Mouse (Mus musculus) hindbrain, embryonic 16.5 days (tissue): Measurements from ENCODE around the gene Sgpp2. TPM values are rescaled to one million over a fixed set of nuclear protein-coding genes. Genes with fewer than 3 reads are reported as not detected.

ENCODE experiments used
- ATAC-seq: fragments of 200-750 bp; cut with Nextera tagmentation; 2 replicates; pipeline ENCODE4 v1.8.0; 2017; ENCODE audit warnings: moderate TSS enrichment, moderate library complexity
- H3K27ac ChIP-seq: fragments of 300-500 bp; sonication (generic); 2 replicates; pipeline ENCODE4 v1.5.1; 2014; ENCODE audit warnings: low read depth, mild to moderate bottlenecking, control low read depth, low read length, moderate library complexity
- H3K27me3 ChIP-seq: fragments of 300-500 bp; sonication (generic); replicated peaks from 2 replicates; pipeline ENCODE4 v1.6.1; 2014; ENCODE audit warnings: low read length; ENCODE audit not compliant: control insufficient read depth, insufficient read depth
- H3K36me3 ChIP-seq: fragments of 300-500 bp; sonication (generic); 2 replicates; pipeline ENCODE4 v1.6.1; 2014; ENCODE audit warnings: mild to moderate bottlenecking, low read length, moderate library complexity, mixed read lengths; ENCODE audit not compliant: control insufficient read depth, insufficient read depth
- H3K4me1 ChIP-seq: fragments of 300-500 bp; sonication (generic); 2 replicates; pipeline ENCODE4 v1.6.1; 2014; ENCODE audit warnings: low read depth, low read length; ENCODE audit not compliant: control insufficient read depth, insufficient read depth
- H3K4me2 ChIP-seq: fragments of 300-500 bp; sonication (generic); 2 replicates; pipeline ENCODE4 v1.6.1; 2014; ENCODE audit warnings: mild to moderate bottlenecking, low read length, control low read depth, moderate library complexity
- H3K4me3 ChIP-seq: fragments of 300-500 bp; sonication (generic); 2 replicates; pipeline ENCODE4 v1.5.1; 2014; ENCODE audit warnings: mild to moderate bottlenecking, low read length, control low read depth, moderate library complexity
- H3K9ac ChIP-seq: fragments of 300-500 bp; sonication (generic); 2 replicates; pipeline ENCODE4 v1.6.1; 2014; ENCODE audit warnings: low read depth, mild to moderate bottlenecking, control low read depth, low read length, moderate library complexity
- H3K9me3 ChIP-seq: fragments of 300-500 bp; sonication (generic); 2 replicates; pipeline ENCODE4 v1.6.1; 2014; ENCODE audit warnings: mild to moderate bottlenecking, low read length, moderate library complexity; ENCODE audit not compliant: control insufficient read depth
- WGBS: fragments of 180-500 bp; shearing (Covaris S2); extraction: QIAGEN DNeasy Blood & Tissue Kit; methylation state at CpG from one replicate; pipeline ENCODE4 v1.1.7; 2014; 5-methylcytosine and 5-hydroxymethylcytosine counted together
- polyA plus RNA-seq: library from polyadenylated mRNA; unstranded; fragments of >200 nt; fragmentation: Nextera tagmentation; extraction: Ambion mirVana; gene quantifications from 2 replicates; pipeline ENCODE4 v1.2.1, GENCODE M21; 2015

Gene Sgpp2
- polyA plus RNA-seq, 1 experiment from 2014 or later, result 2.7 TPM

- peak overlapping the region; percentile 55 for H3K4me3 ChIP-seq
- WGBS, result 3% methylated on average over 7 of the region's 7 CpGs
- peaks cover 14% of the 10 kb centered on the region for H3K4me1 ChIP-seq
- H3K36me3 ChIP-seq, result no peaks in the 10 kb centered on the region
- H3K4me2 ChIP-seq, result peak overlapping the region; percentile 69
- ATAC-seq, result no peak
- peaks cover 4% of the 10 kb centered on the region; the same call in 1 of the 2 replicates for H3K27me3 ChIP-seq
- no peak overlapping the region for H3K9ac ChIP-seq
- no peak overlapping the region for H3K27ac ChIP-seq
- H3K9me3 ChIP-seq, result no peaks in the 10 kb centered on the region
These were observed 1.3 kb downstream of the Sgpp2 start for GRCm38 (mm10) chr1:78311482-78311881.

GRCm38 (mm10) chr1:78312917-78313316 is 2.8 kb downstream of the Sgpp2 start:
- H3K9me3 ChIP-seq, result no peaks in the 10 kb centered on the region
- no peak overlapping the region for H3K4me3 ChIP-seq
- H3K36me3 ChIP-seq, result no peaks in the 10 kb centered on the region
- H3K27me3 ChIP-seq, result peaks cover 4% of the 10 kb centered on the region; the same call in 1 of the 2 replicates
- no peak overlapping the region for H3K27ac ChIP-seq
- ATAC-seq, result no peak
- H3K9ac ChIP-seq, result no peak overlapping the region
- no peak overlapping the region for H3K4me2 ChIP-seq
- H3K4me1 ChIP-seq, result peaks cover 14% of the 10 kb centered on the region
- WGBS, result 77% methylated on average over 4 of the region's 4 CpGs

- Histone ChIP-seq H3K4me1 (peaks cover 14% of the 10 kb centered on the region), H3K27ac (no peak overlapping the region), H3K36me3 (no peaks in the 10 kb centered on the region), H3K4me2 (no peak overlapping the region), H3K4me3 (no peak overlapping the region), H3K9ac (no peak overlapping the region), H3K9me3 (no peaks in the 10 kb centered on the region), H3K27me3 (peaks cover 4% of the 10 kb centered on the region; the same call in 1 of the 2 replicates)
- 88% methylated on average over 4 of the region's 4 CpGs for WGBS
- ATAC-seq, result no peak
These were observed 3.8 kb downstream of the Sgpp2 start for GRCm38 (mm10) chr1:78313961-78314360.

GRCm38 (mm10) chr1:78318089-78318760 is 8.1 kb downstream of the Sgpp2 start:
- no peaks in the 10 kb centered on the region for H3K4me1 ChIP-seq
- no peaks in the 10 kb centered on the region for H3K36me3 ChIP-seq
- H3K9me3 ChIP-seq, result no peaks in the 10 kb centered on the region
- H3K9ac ChIP-seq, result no peak overlapping the region
- no peak overlapping the region for H3K4me3 ChIP-seq
- H3K27me3 ChIP-seq, result no peaks in the 10 kb centered on the region
- no peak overlapping the region for H3K4me2 ChIP-seq
- H3K27ac ChIP-seq, result no peak overlapping the region
- 90% methylated on average over 13 of the region's 13 CpGs for WGBS
- no peak for ATAC-seq

- Histone ChIP-seq H3K9ac (no peak overlapping the region), H3K9me3 (no peaks in the 10 kb centered on the region), H3K36me3 (no peaks in the 10 kb centered on the region), H3K4me3 (no peak overlapping the region), H3K27ac (no peak overlapping the region), H3K4me2 (no peak overlapping the region), H3K4me1 (no peaks in the 10 kb centered on the region), H3K27me3 (no peaks in the 10 kb centered on the region)
- ATAC-seq, result no peak
- WGBS, result 89% methylated on average over 3 of the region's 3 CpGs
These were observed 10.1 kb downstream of the Sgpp2 start for GRCm38 (mm10) chr1:78320291-78320690.

GRCm38 (mm10) chr1:78322098-78322778 is 12.1 kb downstream of the Sgpp2 start:
- no peak for ATAC-seq
- Histone ChIP-seq H3K27ac (no peak overlapping the region), H3K4me1 (no peaks in the 10 kb centered on the region), H3K9me3 (no peaks in the 10 kb centered on the region), H3K4me2 (no peak overlapping the region), H3K27me3 (no peaks in the 10 kb centered on the region), H3K36me3 (no peaks in the 10 kb centered on the region), H3K9ac (no peak overlapping the region), H3K4me3 (no peak overlapping the region)
- WGBS, result 48% methylated on average over 7 of the region's 7 CpGs

GRCm38 (mm10) chr1:78322844-78323243 is 12.7 kb downstream of the Sgpp2 start:
- no peaks in the 10 kb centered on the region for H3K36me3 ChIP-seq
- no peaks in the 10 kb centered on the region for H3K27me3 ChIP-seq
- 81% methylated on average over 8 of the region's 8 CpGs for WGBS
- no peaks in the 10 kb centered on the region for H3K9me3 ChIP-seq
- no peak overlapping the region for H3K4me2 ChIP-seq
- no peak overlapping the region for H3K27ac ChIP-seq
- no peak overlapping the region for H3K9ac ChIP-seq
- no peak overlapping the region for H3K4me3 ChIP-seq
- H3K4me1 ChIP-seq, result no peaks in the 10 kb centered on the region
- no peak for ATAC-seq

GRCm38 (mm10) chr1:78324044-78324443 is 13.9 kb downstream of the Sgpp2 start:
- no peak for ATAC-seq
- Histone ChIP-seq H3K4me3 (no peak overlapping the region), H3K9ac (no peak overlapping the region), H3K4me2 (no peak overlapping the region), H3K9me3 (no peaks in the 10 kb centered on the region), H3K36me3 (no peaks in the 10 kb centered on the region), H3K4me1 (no peaks in the 10 kb centered on the region), H3K27me3 (no peaks in the 10 kb centered on the region), H3K27ac (no peak overlapping the region)
- WGBS, result 88% methylated on average over 6 of the region's 6 CpGs

- ATAC-seq, result no peak
- Histone ChIP-seq H3K4me1 (no peaks in the 10 kb centered on the region), H3K9me3 (no peaks in the 10 kb centered on the region), H3K9ac (no peak overlapping the region), H3K4me3 (no peak overlapping the region), H3K27me3 (no peaks in the 10 kb centered on the region), H3K27ac (no peak overlapping the region), H3K4me2 (no peak overlapping the region), H3K36me3 (no peaks in the 10 kb centered on the region)
- 82% methylated on average over 6 of the region's 6 CpGs for WGBS
These were observed 15.7 kb downstream of the Sgpp2 start for GRCm38 (mm10) chr1:78325851-78326250.
